Mouse (Mus musculus): ENCODE measurements around the gene Gm16253. TPM values are rescaled to one million over a fixed set of nuclear protein-coding genes. Genes with fewer than 3 reads are reported as not detected.

Gm16253 gene
- total and polyA plus RNA-seq, 3 experiments, result 1.4 TPM; not detected in 2

DNA sequence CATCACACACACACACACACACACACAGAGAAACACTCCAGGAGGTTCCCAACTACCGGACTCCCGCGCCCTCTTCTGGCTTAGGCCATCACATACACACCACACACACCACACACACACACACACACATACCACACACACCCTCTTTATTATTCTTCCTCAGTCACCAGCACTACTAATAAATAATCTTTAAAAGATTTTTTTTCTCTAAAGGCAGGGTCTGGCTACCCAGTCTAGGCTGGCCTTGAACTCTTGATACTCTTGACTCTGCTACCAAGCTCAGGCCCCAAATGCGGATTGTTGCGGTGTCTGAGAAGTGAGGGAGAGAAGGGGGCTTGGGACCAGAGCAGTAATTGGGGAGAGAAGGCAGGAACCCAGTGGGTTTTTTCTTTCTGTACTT, 18.1 kb downstream of the Gm16253 start:
- H3K9me3 ChIP-seq (replicated peaks; ENCODE audit: insufficient read depth, low read length), result no peaks in the 10 kb centered on the region
- peaks cover 3% of the 10 kb centered on the region; the same call in 1 of the 2 replicates for H3K79me2 ChIP-seq (ENCODE audit: control insufficient read depth, insufficient read depth, low read length, poor library complexity)
- no peak overlapping the region for H3K9ac ChIP-seq (ENCODE audit: control insufficient read depth, low read depth, low read length, poor library complexity, severe bottlenecking)
- H3K36me3 ChIP-seq (ENCODE audit: control insufficient read depth in 1 of 2, insufficient read depth in 2 of 2, low read length in 2 of 2), result peaks cover 0 to 5% of the 10 kb centered on the region in 2 experiments; a peak in 2 of 4 replicates
- peaks cover 4 to 7% of the 10 kb centered on the region in 2 experiments; a peak in 3 of 4 replicates for H3K4me1 ChIP-seq (ENCODE audit: control insufficient read depth in 1 of 2, insufficient read depth in 2 of 2, low read length in 2 of 2)
- TF ChIP-seq CTCF (IDR thresholded peaks at IDR 0.05 in 2 of 3, conservative IDR thresholded peaks at IDR 0.05 in 1 of 3; ENCODE audit: control insufficient read depth in 1 of 3, insufficient read depth in 1 of 3, low read depth in 2 of 3, low read length in 3 of 3, poor library complexity in 1 of 3, severe bottlenecking in 1 of 3), result peak in 1 of 3 experiments; percentile 20; a peak in 1 of 6 replicates
- TF ChIP-seq POLR2A (IDR thresholded peaks at IDR 0.05; ENCODE audit: control insufficient read depth in 1 of 2, insufficient read depth in 1 of 2, low read depth in 1 of 2, low read length in 2 of 2, poor library complexity in 1 of 2), result no peak
- no peaks in the 10 kb centered on the region for H3K27me3 ChIP-seq (ENCODE audit: control insufficient read depth in 1 of 2, insufficient read depth in 2 of 2, low read length in 2 of 2)
- no peak overlapping the region for H3K27ac ChIP-seq (ENCODE audit: control insufficient read depth, low read depth, low read length)
- peak; percentile 34 for DNase-seq (ENCODE audit: low read depth, low spot score)
- H3K4me3 ChIP-seq (ENCODE audit: control insufficient read depth in 1 of 2, insufficient read depth in 1 of 2, low read depth in 2 of 2, low read length in 2 of 2), result no peak overlapping the region

DNA sequence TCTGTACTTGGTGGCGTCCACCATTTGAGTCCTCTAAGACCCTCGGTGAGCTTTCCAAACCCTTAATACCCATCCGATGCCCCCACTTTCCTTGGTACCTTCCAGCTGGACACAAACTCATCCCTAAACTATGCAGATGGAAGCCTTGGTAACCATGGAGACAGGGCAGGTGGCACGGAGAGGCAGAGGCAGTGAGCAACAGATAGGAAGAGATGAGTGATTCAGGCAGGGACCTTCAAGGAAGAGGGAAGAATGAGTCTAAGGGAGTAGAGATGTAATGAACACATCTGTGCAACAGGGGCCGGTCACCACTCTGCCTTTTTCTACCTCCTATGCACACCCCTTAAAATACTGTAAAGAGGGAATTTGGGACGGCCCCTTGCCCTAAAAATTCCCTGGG, 18.9 kb downstream of the Gm16253 start:
- no peaks in the 10 kb centered on the region for H3K27me3 ChIP-seq (ENCODE audit: control insufficient read depth in 1 of 2, insufficient read depth in 2 of 2, low read length in 2 of 2)
- no peak overlapping the region for H3K4me3 ChIP-seq (ENCODE audit: control insufficient read depth in 1 of 2, insufficient read depth in 1 of 2, low read depth in 2 of 2, low read length in 2 of 2)
- DNase-seq (ENCODE audit: low read depth, low spot score), result no peak
- H3K9me3 ChIP-seq (replicated peaks; ENCODE audit: insufficient read depth, low read length), result no peaks in the 10 kb centered on the region
- no peak overlapping the region for H3K27ac ChIP-seq (ENCODE audit: control insufficient read depth, low read depth, low read length)
- peaks cover 9 to 10% of the 10 kb centered on the region in 2 experiments; a peak in 3 of 4 replicates for H3K4me1 ChIP-seq (ENCODE audit: control insufficient read depth in 1 of 2, insufficient read depth in 2 of 2, low read length in 2 of 2)
- TF ChIP-seq EP300 (IDR thresholded peaks at IDR 0.05; ENCODE audit: low read depth in 1 of 2, low read length in 2 of 2) (no peak), MAZ (IDR thresholded peaks at IDR 0.05; ENCODE audit: low read depth, low read length) (no peak), MXI1 (IDR thresholded peaks at IDR 0.05; ENCODE audit: low read depth, low read length) (no peak), SIN3A (IDR thresholded peaks at IDR 0.05; ENCODE audit: low read length) (no peak), MYC (IDR thresholded peaks at IDR 0.05; ENCODE audit: low read depth, low read length) (no peak), MAFK (IDR thresholded peaks at IDR 0.05; ENCODE audit: borderline replicate concordance, low read depth, low read length) (no peak), CTCF (IDR thresholded peaks at IDR 0.05 in 2 of 3, conservative IDR thresholded peaks at IDR 0.05 in 1 of 3; ENCODE audit: control insufficient read depth in 1 of 3, insufficient read depth in 1 of 3, low read depth in 2 of 3, low read length in 3 of 3, poor library complexity in 1 of 3, severe bottlenecking in 1 of 3) (no peak), HCFC1 (IDR thresholded peaks at IDR 0.05; ENCODE audit: low read depth, low read length) (no peak), CHD2 (IDR thresholded peaks at IDR 0.05; ENCODE audit: low read length) (no peak), ZNF384 (IDR thresholded peaks at IDR 0.05; ENCODE audit: low read depth, low read length) (no peak), POLR2AphosphoS2 (IDR thresholded peaks at IDR 0.05; ENCODE audit: low read length) (no peak)
- H3K9ac ChIP-seq (ENCODE audit: control insufficient read depth, low read depth, low read length, poor library complexity, severe bottlenecking), result no peak overlapping the region
- H3K36me3 ChIP-seq (ENCODE audit: control insufficient read depth in 1 of 2, insufficient read depth in 2 of 2, low read length in 2 of 2), result peaks cover 0 to 10% of the 10 kb centered on the region in 2 experiments; a peak in 2 of 4 replicates
- H3K79me2 ChIP-seq (ENCODE audit: control insufficient read depth, insufficient read depth, low read length, poor library complexity), result peaks cover 3% of the 10 kb centered on the region; the same call in 1 of the 2 replicates

DNA sequence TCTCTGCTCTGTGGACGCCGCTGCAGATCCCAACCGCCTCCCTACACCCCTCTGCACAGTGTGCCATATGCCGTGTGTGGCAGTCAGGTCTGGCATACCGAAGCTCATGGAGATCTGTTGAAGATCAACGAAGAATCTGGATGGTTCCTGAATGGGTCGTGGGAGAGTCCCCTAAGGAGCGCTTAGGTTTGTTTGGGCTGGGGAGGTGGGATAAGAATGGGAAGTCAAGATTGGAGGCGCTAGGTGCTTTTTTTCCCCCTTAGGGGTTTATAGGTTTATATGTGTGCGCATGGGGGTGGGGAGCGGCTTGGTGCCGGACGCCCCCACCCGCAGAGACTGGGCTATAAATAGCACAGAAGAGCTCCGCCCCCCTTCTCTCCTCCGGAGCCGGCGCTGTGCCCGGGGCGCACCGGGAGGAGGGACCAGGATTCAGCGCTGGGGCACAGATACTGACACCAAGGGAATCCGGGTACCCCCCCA, 19.5 kb downstream of the Gm16253 start, which contains the start of gene Ankrd34a:
TSS of gene Ankrd34a (plus strand) at position 409 of the 480 bp plus-strand sequence.
- peaks cover 3% of the 10 kb centered on the region; the same call in 1 of the 2 replicates for H3K79me2 ChIP-seq (ENCODE audit: control insufficient read depth, insufficient read depth, low read length, poor library complexity)
- H3K4me1 ChIP-seq (ENCODE audit: control insufficient read depth in 1 of 2, insufficient read depth in 2 of 2, low read length in 2 of 2), result peaks cover 9 to 10% of the 10 kb centered on the region in 2 experiments; a peak in 3 of 4 replicates
- H3K4me3 ChIP-seq (ENCODE audit: control insufficient read depth in 1 of 2, insufficient read depth in 1 of 2, low read depth in 2 of 2, low read length in 2 of 2), result peak within 1 kb of the TSS; percentile 38 to 45
- no peak for DNase-seq (ENCODE audit: low read depth, low spot score)
- peak within 1 kb of the TSS; percentile 37 for H3K9ac ChIP-seq (ENCODE audit: control insufficient read depth, low read depth, low read length, poor library complexity, severe bottlenecking)
- H3K36me3 ChIP-seq (ENCODE audit: control insufficient read depth in 1 of 2, insufficient read depth in 2 of 2, low read length in 2 of 2), result peaks cover 0 to 10% of the 10 kb centered on the region in 2 experiments; a peak in 2 of 4 replicates
- H3K9me3 ChIP-seq (replicated peaks; ENCODE audit: insufficient read depth, low read length), result no peaks in the 10 kb centered on the region
- no peaks in the 10 kb centered on the region for H3K27me3 ChIP-seq (ENCODE audit: control insufficient read depth in 1 of 2, insufficient read depth in 2 of 2, low read length in 2 of 2)
- H3K27ac ChIP-seq (ENCODE audit: control insufficient read depth, low read depth, low read length), result no peak within 1 kb of the TSS
- peak; percentile 71; the same call in 1 of the 2 replicates for TF ChIP-seq MEF2A (IDR thresholded peaks at IDR 0.05; ENCODE audit: extremely low read depth, insufficient replicate concordance, low read depth, low read length, poor library complexity, severe bottlenecking)
- TF ChIP-seq SMC3 (IDR thresholded peaks at IDR 0.05; ENCODE audit: low read depth, low read length), result no peak
- no peak for TF ChIP-seq KAT2A (conservative IDR thresholded peaks at IDR 0.05; ENCODE audit: low read depth, low read length)
- 0 out of 2 replicates have a peak, but pooled peaks have one; percentile 29 for TF ChIP-seq ZMIZ1 (IDR thresholded peaks at IDR 0.05; ENCODE audit: low read depth, low read length)

Measured in MEL (cell line).